Mouse (Mus musculus): ENCODE results near the gene Anapc16. TPM values are rescaled to one million over a fixed set of nuclear protein-coding genes. Genes with fewer than 3 reads are reported as not detected.

The Anapc16 gene
- polyA plus RNA-seq, 1 experiment from 2014 or later = 109 TPM

- Histone ChIP-seq H3K4me3 (no peak overlapping the region), H3K4me1 (peaks cover 31% of the 10 kb centered on the region), H3K36me3 (replicated peaks) (no peaks in the 10 kb centered on the region), H3K9me3 (no peaks in the 10 kb centered on the region), H3K4me2 (no peak overlapping the region), H3K9ac (no peak overlapping the region), H3K27ac (no peak overlapping the region), H3K27me3 (replicated peaks) (no peaks in the 10 kb centered on the region)
- 86% methylated on average over 6 of the region's 6 CpGs for WGBS
- no peak for ATAC-seq (replicated peaks)
Observed at GRCm38 (mm10) chr10:59967309-59967942, 35.5 kb downstream of the Anapc16 start.

GRCm38 (mm10) chr10:59966743-59967142 lies 36.2 kb downstream of the Anapc16 start:
- Histone ChIP-seq H3K27me3 (replicated peaks) (no peaks in the 10 kb centered on the region), H3K4me2 (no peak overlapping the region), H3K36me3 (replicated peaks) (no peaks in the 10 kb centered on the region), H3K9me3 (no peaks in the 10 kb centered on the region), H3K9ac (no peak overlapping the region), H3K4me1 (peaks cover 31% of the 10 kb centered on the region), H3K27ac (no peak overlapping the region), H3K4me3 (no peak overlapping the region)
- no peak for ATAC-seq (replicated peaks)
- 93% methylated on average over 6 of the region's 6 CpGs for WGBS

GRCm38 (mm10) chr10:59965788-59966187 lies 37.1 kb downstream of the Anapc16 start:
- no peaks in the 10 kb centered on the region for H3K36me3 ChIP-seq (replicated peaks)
- no peak overlapping the region for H3K4me2 ChIP-seq
- no peak overlapping the region for H3K4me3 ChIP-seq
- H3K9me3 ChIP-seq = no peaks in the 10 kb centered on the region
- ATAC-seq (replicated peaks) = no peak
- H3K4me1 ChIP-seq = peaks cover 26% of the 10 kb centered on the region
- WGBS = 71% methylated on average over 8 of the region's 8 CpGs
- no peak overlapping the region for H3K27ac ChIP-seq
- H3K9ac ChIP-seq = no peak overlapping the region
- no peaks in the 10 kb centered on the region for H3K27me3 ChIP-seq (replicated peaks)

DNA sequence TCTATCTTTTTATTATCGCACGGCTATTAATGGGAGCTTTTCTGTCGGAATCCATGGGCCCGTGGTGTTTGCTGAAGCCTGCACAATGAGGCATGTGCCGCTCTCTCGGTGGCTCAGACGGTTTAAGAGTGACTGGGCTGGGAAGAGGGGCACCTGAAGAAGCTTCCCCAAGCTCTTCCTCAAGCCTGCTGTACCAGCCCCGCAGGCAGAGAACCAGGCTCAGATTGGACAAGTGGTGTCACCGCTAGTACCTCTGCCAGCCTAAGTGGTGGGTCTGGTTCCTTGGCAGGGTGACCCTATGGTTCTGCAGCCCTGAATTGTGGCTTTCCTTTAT lies 37.6 kb downstream of the Anapc16 start:
- Histone ChIP-seq H3K9me3 (no peaks in the 10 kb centered on the region), H3K36me3 (replicated peaks) (no peaks in the 10 kb centered on the region), H3K4me3 (no peak overlapping the region), H3K9ac (no peak overlapping the region), H3K4me1 (peaks cover 22% of the 10 kb centered on the region), H3K27ac (0 out of 2 replicates have a peak overlapping the region, but pooled peaks have one; percentile 38), H3K4me2 (no peak overlapping the region), H3K27me3 (replicated peaks) (no peaks in the 10 kb centered on the region)
- 36% methylated on average over 9 of the region's 9 CpGs for WGBS
- no peak for ATAC-seq (replicated peaks)

DNA sequence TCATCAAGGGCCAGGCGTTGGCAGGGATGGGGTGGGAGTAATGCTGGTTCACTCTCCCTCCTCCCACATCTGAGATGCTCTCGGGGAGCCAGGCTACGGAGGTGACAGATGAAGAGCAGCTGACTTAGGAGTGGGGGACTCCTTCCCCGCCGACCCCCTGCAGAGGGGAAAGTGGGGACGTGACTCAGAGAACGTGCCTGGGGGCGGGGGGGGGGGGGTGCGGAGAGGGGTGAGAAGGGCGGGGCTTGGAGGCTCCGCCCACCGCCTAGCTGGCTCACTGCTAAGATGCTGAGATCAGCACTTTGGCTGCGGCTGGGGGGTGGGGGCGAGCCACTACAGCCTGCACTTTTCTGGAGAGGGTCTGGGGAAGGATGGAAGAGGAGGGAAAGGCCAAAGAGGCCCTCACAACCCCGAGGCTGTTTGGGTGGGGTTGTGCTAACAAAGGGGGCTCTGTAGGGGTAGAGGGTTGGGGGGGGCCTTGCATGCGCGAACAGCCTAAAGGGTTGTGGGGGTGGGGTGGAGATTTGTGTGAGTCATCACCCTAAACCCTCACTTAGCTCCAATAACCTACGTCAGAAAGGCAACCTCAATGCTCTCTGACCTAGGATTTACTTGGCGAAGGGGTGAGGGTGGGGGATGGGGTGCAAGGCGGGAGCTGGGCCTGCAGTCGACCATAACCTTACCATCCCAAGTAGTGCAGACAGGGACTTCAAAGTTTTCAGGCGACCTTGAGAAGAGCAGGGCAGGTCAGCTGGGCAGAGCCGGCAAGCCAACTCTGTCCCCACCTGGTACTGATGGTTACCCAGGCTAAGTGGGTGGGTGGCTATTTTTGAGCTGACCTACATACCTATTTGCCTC lies 38.2 kb downstream of the Anapc16 start:
- Histone ChIP-seq H3K9ac (peak overlapping the region; percentile 6; the same call in 1 of the 2 replicates), H3K4me2 (peak overlapping the region; percentile 39), H3K27me3 (replicated peaks) (no peaks in the 10 kb centered on the region), H3K36me3 (replicated peaks) (no peaks in the 10 kb centered on the region), H3K4me3 (peak overlapping the region; percentile 15; the same call in 1 of the 2 replicates), H3K4me1 (peaks cover 16% of the 10 kb centered on the region), H3K27ac (0 out of 2 replicates have a peak overlapping the region, but pooled peaks have one; percentile 38), H3K9me3 (no peaks in the 10 kb centered on the region)
- 6% methylated on average over 18 of the region's 23 CpGs for WGBS
- peak; percentile 43 for ATAC-seq (replicated peaks)

GRCm38 (mm10) chr10:59963609-59964008 lies 39.3 kb downstream of the Anapc16 start:
- no peak overlapping the region for H3K27ac ChIP-seq
- no peak overlapping the region for H3K4me2 ChIP-seq

GRCm38 (mm10) chr10:59959517-59959916 lies 43.4 kb downstream of the Anapc16 start:
- no peak for ATAC-seq (replicated peaks)
- H3K36me3 ChIP-seq (replicated peaks) = no peaks in the 10 kb centered on the region
- peaks cover 36% of the 10 kb centered on the region for H3K4me1 ChIP-seq
- no peaks in the 10 kb centered on the region for H3K27me3 ChIP-seq (replicated peaks)
- no peak overlapping the region for H3K4me2 ChIP-seq
- H3K27ac ChIP-seq = no peak overlapping the region; the same call in 1 of the 2 replicates
- H3K9me3 ChIP-seq = no peaks in the 10 kb centered on the region
- 74% methylated on average over 12 of the region's 12 CpGs for WGBS
- H3K4me3 ChIP-seq = no peak overlapping the region
- H3K9ac ChIP-seq = no peak overlapping the region

More at GRCm38 (mm10) chr10:59963609-59964008, 39.3 kb downstream of the Anapc16 start:
- peaks cover 24% of the 10 kb centered on the region for H3K4me1 ChIP-seq
- WGBS = 60% methylated on average over 2 of the region's 2 CpGs
- H3K9me3 ChIP-seq = no peaks in the 10 kb centered on the region
- H3K4me3 ChIP-seq = no peak overlapping the region
- H3K27me3 ChIP-seq (replicated peaks) = no peaks in the 10 kb centered on the region
- ATAC-seq (replicated peaks) = no peak
- no peaks in the 10 kb centered on the region for H3K36me3 ChIP-seq (replicated peaks)
- no peak overlapping the region for H3K9ac ChIP-seq

- H3K9me3 ChIP-seq = no peaks in the 10 kb centered on the region
- 12% methylated on average over 5 of the region's 5 CpGs for WGBS
- peak overlapping the region; percentile 24; the same call in 1 of the 2 replicates for H3K9ac ChIP-seq
- no peak overlapping the region for H3K4me3 ChIP-seq
- ATAC-seq (replicated peaks) = peak; percentile 51
- peaks cover 33% of the 10 kb centered on the region for H3K4me1 ChIP-seq
- H3K4me2 ChIP-seq = peak overlapping the region; percentile 49
- H3K27ac ChIP-seq = peak overlapping the region; percentile 79
- H3K27me3 ChIP-seq (replicated peaks) = no peaks in the 10 kb centered on the region
- H3K36me3 ChIP-seq (replicated peaks) = no peaks in the 10 kb centered on the region
Observed at GRCm38 (mm10) chr10:59958458-59958857, 44.5 kb downstream of the Anapc16 start.

- WGBS = 9% methylated on average over 25 of the region's 25 CpGs
Observed at GRCm38 (mm10) chr10:59957171-59958149, 45.5 kb downstream of the Anapc16 start.

GRCm38 (mm10) chr10:59956681-59957080 lies 46.3 kb downstream of the Anapc16 start:
- H3K4me2 ChIP-seq = no peak overlapping the region
- H3K9me3 ChIP-seq = no peaks in the 10 kb centered on the region
- H3K27me3 ChIP-seq (replicated peaks) = no peaks in the 10 kb centered on the region
- H3K4me3 ChIP-seq = no peak overlapping the region
- 46% methylated on average over 5 of the region's 5 CpGs for WGBS
- ATAC-seq (replicated peaks) = no peak
- H3K9ac ChIP-seq = no peak overlapping the region
- peak overlapping the region; percentile 23; the same call in 1 of the 2 replicates for H3K27ac ChIP-seq
- H3K4me1 ChIP-seq = peaks cover 42% of the 10 kb centered on the region
- no peaks in the 10 kb centered on the region for H3K36me3 ChIP-seq (replicated peaks)

More at GRCm38 (mm10) chr10:59957171-59958149, 45.5 kb downstream of the Anapc16 start:
- Histone ChIP-seq H3K36me3 (replicated peaks) (no peaks in the 10 kb centered on the region), H3K4me2 (peak overlapping the region; percentile 49), H3K4me3 (peak overlapping the region; percentile 8), H3K27me3 (replicated peaks) (no peaks in the 10 kb centered on the region), H3K9ac (peak overlapping the region; percentile 24; the same call in 1 of the 2 replicates), H3K27ac (peak overlapping the region; percentile 79), H3K9me3 (no peaks in the 10 kb centered on the region), H3K4me1 (peaks cover 40% of the 10 kb centered on the region)
- ATAC-seq (replicated peaks) = peak; percentile 15; the same call in 1 of the 2 replicates

- WGBS = 29% methylated on average over 7 of the region's 7 CpGs
- Histone ChIP-seq H3K9me3 (no peaks in the 10 kb centered on the region), H3K27ac (0 out of 2 replicates have a peak overlapping the region, but pooled peaks have one; percentile 16), H3K4me1 (peaks cover 53% of the 10 kb centered on the region), H3K4me2 (no peak overlapping the region), H3K9ac (no peak overlapping the region), H3K27me3 (replicated peaks) (no peaks in the 10 kb centered on the region), H3K4me3 (no peak overlapping the region), H3K36me3 (replicated peaks) (no peaks in the 10 kb centered on the region)
- ATAC-seq (replicated peaks) = no peak
Observed at GRCm38 (mm10) chr10:59953564-59954039, 49.3 kb downstream of the Anapc16 start.

All from midbrain, embryonic 15.5 days (tissue).